Comparison of ENCODE assay signal across 11 mouse cellular contexts in the genomic region with DNA sequence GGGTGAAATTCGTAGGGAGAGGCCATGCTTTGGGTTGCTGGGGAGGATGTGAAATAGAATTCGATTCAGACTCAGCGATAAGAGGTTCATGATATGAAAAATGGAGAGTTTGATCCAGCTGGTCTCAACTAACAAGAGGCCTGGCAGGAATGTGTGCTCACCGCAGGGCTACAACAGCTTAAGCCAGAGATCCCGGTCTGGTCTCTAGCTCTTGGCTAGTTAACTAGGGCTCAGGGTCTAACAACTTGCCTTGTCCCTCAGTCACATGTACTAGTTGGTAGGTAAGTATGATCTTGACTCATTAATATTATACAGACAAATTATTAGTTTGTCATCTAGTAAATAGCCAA. TPM values are rescaled to one million over a fixed set of nuclear protein-coding genes. Genes with fewer than 3 reads are reported as not detected.
DNase-seq lines count a peak whose midpoint lies in the region; ATAC-seq and TF ChIP-seq lines count a peak whose summit lies in the region.
"Had no signal": no experiment of that assay in that cellular context is flagged by ENCODE, and none has a peak within 500 bp of the region (broad histone marks: within the 10 kb centered on the region; RNA-seq: fewer than 3 reads in every experiment).

No protein-coding gene starts in this region.

- H3K36me3 ChIP-seq in forebrain, embryonic 12.5 days (replicated peaks), result peaks cover 3% of the 10 kb centered on the region
- H3K36me3 ChIP-seq in forebrain, embryonic 16.5 days (ENCODE audit: control insufficient read depth, insufficient read depth), result no peaks in the 10 kb centered on the region
- H3K36me3 ChIP-seq in kidney, postnatal 0 days (ENCODE audit: insufficient read depth, low read length), result peaks cover 3% of the 10 kb centered on the region; the same call in 1 of the 2 replicates
- peaks cover 2% of the 10 kb centered on the region; the same call in 1 of the 2 replicates for H3K36me3 ChIP-seq in embryonic facial prominence, embryonic 11.5 days (replicated peaks; ENCODE audit: control insufficient read depth, insufficient read depth, low read depth, low read length)
- peaks cover 10% of the 10 kb centered on the region for H3K36me3 ChIP-seq in limb, embryonic 13.5 days

- H3K4me3 ChIP-seq in forebrain, embryonic 12.5 days (replicated peaks), result no peak overlapping the region
- H3K4me3 ChIP-seq in forebrain, embryonic 16.5 days (replicated peaks; ENCODE audit: low read length), result no peak overlapping the region
- H3K4me3 ChIP-seq in kidney, postnatal 0 days (replicated peaks; ENCODE audit: low read depth, low read length), result no peak overlapping the region
- H3K4me3 ChIP-seq in embryonic facial prominence, embryonic 11.5 days (ENCODE audit: low read depth, low read length), result no peak overlapping the region
- no peak overlapping the region for H3K4me3 ChIP-seq in limb, embryonic 13.5 days
- H3K4me3 ChIP-seq: megakaryocyte, embryonic 14.5 days had no signal

- H3K27ac ChIP-seq in forebrain, embryonic 12.5 days, result no peak overlapping the region
- H3K27ac ChIP-seq in forebrain, embryonic 16.5 days (ENCODE audit: low read length), result no peak overlapping the region
- no peak overlapping the region for H3K27ac ChIP-seq in kidney, postnatal 0 days
- H3K27ac ChIP-seq in embryonic facial prominence, embryonic 11.5 days (replicated peaks; ENCODE audit: low read depth, low read length), result no peak overlapping the region
- 0 out of 2 replicates have a peak overlapping the region, but pooled peaks have one; percentile 28 for H3K27ac ChIP-seq in limb, embryonic 13.5 days
- H3K27ac ChIP-seq: liver, embryonic 14.5 days had no signal

- no peak overlapping the region for H3K4me2 ChIP-seq in forebrain, embryonic 12.5 days
- H3K4me2 ChIP-seq in forebrain, embryonic 16.5 days (ENCODE audit: low read length), result no peak overlapping the region
- no peak overlapping the region for H3K4me2 ChIP-seq in kidney, postnatal 0 days (ENCODE audit: low read length)
- no peak overlapping the region for H3K4me2 ChIP-seq in embryonic facial prominence, embryonic 11.5 days (ENCODE audit: low read depth, low read length)
- H3K4me2 ChIP-seq in limb, embryonic 13.5 days (replicated peaks), result no peak overlapping the region

- no peaks in the 10 kb centered on the region for H3K9me3 ChIP-seq in forebrain, embryonic 12.5 days
- no peaks in the 10 kb centered on the region for H3K9me3 ChIP-seq in forebrain, embryonic 16.5 days (ENCODE audit: control insufficient read depth, low read length)
- H3K9me3 ChIP-seq in kidney, postnatal 0 days (replicated peaks; ENCODE audit: low read length), result no peaks in the 10 kb centered on the region
- H3K9me3 ChIP-seq in embryonic facial prominence, embryonic 11.5 days (replicated peaks; ENCODE audit: control insufficient read depth, low read length), result no peaks in the 10 kb centered on the region
- H3K9me3 ChIP-seq in limb, embryonic 13.5 days, result no peaks in the 10 kb centered on the region

- WGBS in forebrain, embryonic 12.5 days, result 74% methylated on average over 5 of the region's 5 CpGs
- 60% methylated on average over 5 of the region's 5 CpGs for WGBS in forebrain, embryonic 16.5 days
- 52% methylated on average over 5 of the region's 5 CpGs for WGBS in kidney, postnatal 0 days
- WGBS in embryonic facial prominence, embryonic 11.5 days, result 53% methylated on average over 5 of the region's 5 CpGs
- WGBS in limb, embryonic 13.5 days, result 47% methylated on average over 5 of the region's 5 CpGs

- peaks cover 15% of the 10 kb centered on the region for H3K27me3 ChIP-seq in forebrain, embryonic 12.5 days
- no peaks in the 10 kb centered on the region for H3K27me3 ChIP-seq in forebrain, embryonic 16.5 days (replicated peaks; ENCODE audit: control insufficient read depth, insufficient read depth, low read length)
- H3K27me3 ChIP-seq in kidney, postnatal 0 days (ENCODE audit: insufficient read depth, low read length), result no peaks in the 10 kb centered on the region
- H3K27me3 ChIP-seq in embryonic facial prominence, embryonic 11.5 days (ENCODE audit: control insufficient read depth, insufficient read depth, low read length), result no peaks in the 10 kb centered on the region
- no peaks in the 10 kb centered on the region for H3K27me3 ChIP-seq in limb, embryonic 13.5 days

- TF ChIP-seq CTCF in kidney, postnatal 0 days (IDR thresholded peaks at IDR 0.05; ENCODE audit: low read depth), result no peak

- peaks cover 9% of the 10 kb centered on the region for H3K4me1 ChIP-seq in forebrain, embryonic 12.5 days
- H3K4me1 ChIP-seq in forebrain, embryonic 16.5 days (replicated peaks; ENCODE audit: control insufficient read depth, insufficient read depth, low read length), result 0 out of 2 replicates have a peak, but pooled peaks cover 2% of the 10 kb centered on the region
- H3K4me1 ChIP-seq in kidney, postnatal 0 days (replicated peaks; ENCODE audit: insufficient read depth, low read length), result no peaks in the 10 kb centered on the region
- H3K4me1 ChIP-seq in embryonic facial prominence, embryonic 11.5 days (ENCODE audit: control insufficient read depth, insufficient read depth, low read length), result peaks cover 4% of the 10 kb centered on the region; the same call in 1 of the 2 replicates
- peaks cover 34% of the 10 kb centered on the region for H3K4me1 ChIP-seq in limb, embryonic 13.5 days
- H3K4me1 ChIP-seq: megakaryocyte, embryonic 14.5 days had no signal

- peak; percentile 31; the same call in 1 of the 2 replicates for ATAC-seq in forebrain, embryonic 12.5 days (ENCODE audit: low FRiP score)
- no peak for ATAC-seq in forebrain, embryonic 16.5 days
- peak; percentile 30; the same call in 1 of the 2 replicates for ATAC-seq in kidney, postnatal 0 days (replicated peaks; ENCODE audit: low FRiP score, low read depth)
- no peak for ATAC-seq in embryonic facial prominence, embryonic 11.5 days (replicated peaks; ENCODE audit: insufficient number of reproducible peaks, low FRiP score, low TSS enrichment, low read depth)
- ATAC-seq in limb, embryonic 13.5 days (ENCODE audit: low FRiP score, low read depth), result 0 out of 2 replicates have a peak, but pooled peaks have one; percentile 3

- no peak for DNase-seq in kidney, postnatal 0 days (ENCODE audit: low spot score)
- no peak for DNase-seq in kidney, adult 8-10 months
- peak; percentile 38 for DNase-seq in embryonic facial prominence, embryonic 11.5 days (ENCODE audit: low spot score)
- DNase-seq in cerebellum, postnatal 4 days (ENCODE audit: low spot score in 2 of 2), result no peak
- DNase-seq in layer of hippocampus, adult 11-12 months (ENCODE audit: low spot score), result no peak
- DNase-seq: layer of hippocampus, adult 9-11 months had no signal

- H3K9ac ChIP-seq in forebrain, embryonic 12.5 days, result no peak overlapping the region
- H3K9ac ChIP-seq in forebrain, embryonic 16.5 days (replicated peaks; ENCODE audit: low read depth, low read length), result no peak overlapping the region
- no peak overlapping the region for H3K9ac ChIP-seq in kidney, postnatal 0 days (ENCODE audit: low read depth, low read length)
- H3K9ac ChIP-seq in embryonic facial prominence, embryonic 11.5 days (replicated peaks; ENCODE audit: low read length), result no peak overlapping the region
- H3K9ac ChIP-seq in limb, embryonic 13.5 days, result no peak overlapping the region
- H3K9ac ChIP-seq: liver, embryonic 14.5 days had no signal

RNA-seq across cellular contexts. Expression of a gene that starts 15.2 kb away (rescaled TPM):
- polyA plus RNA-seq in forebrain, embryonic 12.5 days (2016; fragmentation: Nextera tagmentation; extraction: Ambion mirVana), result 25.6 and 27.9 TPM in 2 replicates
- 19.7 and 23.1 TPM in 2 replicates for polyA plus RNA-seq in forebrain, embryonic 16.5 days (2015; fragmentation: Nextera tagmentation; extraction: Ambion mirVana)
- polyA plus RNA-seq in kidney, postnatal 0 days (2015; fragmentation: Nextera tagmentation; extraction: Ambion mirVana), result 26.5 and 29.6 TPM in 2 replicates
- polyA plus RNA-seq in embryonic facial prominence, embryonic 11.5 days (2014; fragmentation: Nextera tagmentation; extraction: Ambion mirVana), result 36.6 and 40.8 TPM in 2 replicates
- 29.6 and 31.9 TPM in 2 replicates for polyA plus RNA-seq in limb, embryonic 13.5 days (2015; fragmentation: Nextera tagmentation; extraction: Ambion mirVana)

RNA-seq across cellular contexts. Expression of a gene that starts 15.2 kb away (rescaled TPM):
- 73.9 TPM in 2 replicates for polyA plus RNA-seq in forebrain, embryonic 12.5 days (2016; fragmentation: Nextera tagmentation; extraction: Ambion mirVana)
- 86.8 and 92.5 TPM in 2 replicates for polyA plus RNA-seq in forebrain, embryonic 16.5 days (2015; fragmentation: Nextera tagmentation; extraction: Ambion mirVana)
- 32.2 and 34.2 TPM in 2 replicates for polyA plus RNA-seq in kidney, postnatal 0 days (2015; fragmentation: Nextera tagmentation; extraction: Ambion mirVana)
- polyA plus RNA-seq in embryonic facial prominence, embryonic 11.5 days (2014; fragmentation: Nextera tagmentation; extraction: Ambion mirVana), result 69.8 and 75.0 TPM in 2 replicates
- polyA plus RNA-seq in limb, embryonic 13.5 days (2015; fragmentation: Nextera tagmentation; extraction: Ambion mirVana), result 54.2 and 58.2 TPM in 2 replicates

Comparison
In these comparisons a context has a peak if more than half of its experiments do, and no peak if none do; other contexts are left out.
1. ATAC-seq: peak in forebrain, embryonic 12.5 days (single experiment), kidney, postnatal 0 days (single experiment) and limb, embryonic 13.5 days (single experiment); none in forebrain, embryonic 16.5 days (single experiment) and embryonic facial prominence, embryonic 11.5 days (single experiment).